Mouse (Mus musculus) liver, adult 2 months (tissue): ENCODE measurements at regions not wholly inside any gene's neighbourhood (a gene's known extent, or its start where the extent isn't known, plus 50 kb on each side); places are given as distances from the start of the nearest gene placed in this dataset.

Experiments
- CTCF ChIP-seq: fragments of 200-500 bp; IDR thresholded peaks from 2 replicates; pipeline ENCODE4 v1.5.1; 2011; ENCODE audit warnings: low read depth, low read length, control low read depth
- POLR2A ChIP-seq: fragments of 200-500 bp; IDR thresholded peaks from 2 replicates; pipeline ENCODE4 v1.6.1; 2011; ENCODE audit warnings: low read length, control low read depth; ENCODE audit not compliant: insufficient read depth; ENCODE audit errors: extremely low read depth

DNA sequence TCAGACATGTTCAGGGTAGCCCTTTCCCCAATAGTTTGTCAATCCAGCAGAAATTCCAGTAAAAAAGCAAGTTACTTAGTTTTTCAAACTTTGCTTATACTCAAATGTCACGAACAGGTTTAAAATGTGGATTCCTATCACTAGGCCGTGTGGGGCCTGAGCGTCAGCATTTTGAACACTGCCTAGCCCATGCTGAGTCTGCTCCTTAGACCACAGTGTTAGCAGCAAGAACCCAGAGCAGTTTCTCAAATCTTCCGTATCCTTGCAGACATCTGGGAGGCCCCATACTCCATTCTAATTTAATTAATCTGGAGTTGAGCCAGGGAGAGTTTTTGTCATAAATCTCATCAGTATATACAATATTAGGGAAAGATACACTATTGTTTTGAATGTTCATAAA, 163.4 kb upstream of the Bdnf start:
- TF ChIP-seq CTCF = no peak
- TF ChIP-seq POLR2A = no peak
